Mouse (Mus musculus) embryonic facial prominence, embryonic 10.5 days (tissue): ENCODE data around the gene Fam71f2. TPM values are rescaled to one million over a fixed set of nuclear protein-coding genes. Genes with fewer than 3 reads are reported as not detected.

Experiments used
- DNase-seq: peaks from one replicate; pipeline ENCODE4 v3.0.0-alpha.2; 2017; ENCODE audit warnings: low spot score
- H3K27ac ChIP-seq: fragments of 300-500 bp; sonication (generic); replicated peaks from 2 replicates; pipeline ENCODE4 v1.5.1; 2016; ENCODE audit warnings: mild to moderate bottlenecking
- H3K27me3 ChIP-seq: fragments of 300-500 bp; sonication (generic); replicated peaks from 2 replicates; pipeline ENCODE4 v1.6.1; 2016; ENCODE audit warnings: low read depth, mild to moderate bottlenecking; ENCODE audit not compliant: poor library complexity, severe bottlenecking
- H3K36me3 ChIP-seq: fragments of 300-500 bp; sonication (generic); replicated peaks from 2 replicates; pipeline ENCODE4 v1.6.1; 2016; ENCODE audit warnings: mild to moderate bottlenecking, moderate library complexity
- H3K4me1 ChIP-seq: fragments of 300-500 bp; sonication (generic); 2 replicates; pipeline ENCODE4 v1.6.1; 2016
- H3K4me3 ChIP-seq: fragments of 300-500 bp; sonication (generic); 2 replicates; pipeline ENCODE4 v1.5.1; 2016; ENCODE audit warnings: mild to moderate bottlenecking, moderate library complexity
- H3K9me3 ChIP-seq: fragments of 300-500 bp; sonication (generic); 2 replicates; pipeline ENCODE4 v1.6.1; 2016; ENCODE audit warnings: mild to moderate bottlenecking
- WGBS: fragments of 180-500 bp; shearing (Covaris S2); methylation state at CpG from one replicate; pipeline ENCODE4 v1.1.7; 2016; 5-methylcytosine and 5-hydroxymethylcytosine counted together
- polyA plus RNA-seq: library from polyadenylated mRNA; unstranded; fragments of >200 nt; fragmentation: Nextera tagmentation; extraction: Ambion mirVana; gene quantifications from 2 replicates; pipeline ENCODE4 v1.2.1, GENCODE M21; 2016

Gene Fam71f2
- polyA plus RNA-seq, 1 experiment from 2014 or later, result 0.34 TPM

- H3K9me3 ChIP-seq, result no peaks in the 10 kb centered on the region
- peaks cover 8% of the 10 kb centered on the region; the same call in 1 of the 2 replicates for H3K27me3 ChIP-seq
- no peak for DNase-seq
- H3K4me3 ChIP-seq, result no peak overlapping the region
- 34% methylated on average over 6 of the region's 6 CpGs for WGBS
- no peak overlapping the region for H3K27ac ChIP-seq
- H3K4me1 ChIP-seq, result no peaks in the 10 kb centered on the region
- H3K36me3 ChIP-seq, result no peaks in the 10 kb centered on the region
Measured at GRCm38 (mm10) chr6:29287481-29287880, 8.1 kb downstream of the Fam71f2 start.

- DNase-seq, result no peak
- H3K4me3 ChIP-seq, result no peak overlapping the region
- WGBS, result 64% methylated on average over 5 of the region's 5 CpGs
- H3K36me3 ChIP-seq, result no peaks in the 10 kb centered on the region
- no peaks in the 10 kb centered on the region for H3K4me1 ChIP-seq
- no peak overlapping the region for H3K27ac ChIP-seq
- peaks cover 8% of the 10 kb centered on the region; the same call in 1 of the 2 replicates for H3K27me3 ChIP-seq
- H3K9me3 ChIP-seq, result no peaks in the 10 kb centered on the region
Measured at GRCm38 (mm10) chr6:29287944-29288343, 8.6 kb downstream of the Fam71f2 start.

GRCm38 (mm10) chr6:29288651-29289050 is 9.3 kb downstream of the Fam71f2 start:
- no peaks in the 10 kb centered on the region for H3K4me1 ChIP-seq
- peaks cover 8% of the 10 kb centered on the region; the same call in 1 of the 2 replicates for H3K27me3 ChIP-seq
- no peaks in the 10 kb centered on the region for H3K9me3 ChIP-seq
- H3K36me3 ChIP-seq, result no peaks in the 10 kb centered on the region
- no peak for DNase-seq
- H3K27ac ChIP-seq, result no peak overlapping the region
- H3K4me3 ChIP-seq, result no peak overlapping the region
- 67% methylated on average over 6 of the region's 6 CpGs for WGBS

GRCm38 (mm10) chr6:29299112-29299511 is 19.7 kb downstream of the Fam71f2 start:
- 74% methylated on average over 2 of the region's 2 CpGs for WGBS
- H3K27me3 ChIP-seq, result no peaks in the 10 kb centered on the region
- no peak overlapping the region for H3K27ac ChIP-seq
- H3K4me3 ChIP-seq, result no peak overlapping the region
- DNase-seq, result no peak
- peaks cover 12% of the 10 kb centered on the region; the same call in 1 of the 2 replicates for H3K4me1 ChIP-seq
- peaks cover 3% of the 10 kb centered on the region; the same call in 1 of the 2 replicates for H3K9me3 ChIP-seq
- H3K36me3 ChIP-seq, result no peaks in the 10 kb centered on the region

GRCm38 (mm10) chr6:29303251-29303650 is 23.9 kb downstream of the Fam71f2 start:
- no peak for DNase-seq
- Histone ChIP-seq H3K36me3 (no peaks in the 10 kb centered on the region), H3K9me3 (peaks cover 7% of the 10 kb centered on the region; the same call in 1 of the 2 replicates), H3K4me1 (peaks cover 9% of the 10 kb centered on the region; the same call in 1 of the 2 replicates), H3K27ac (no peak overlapping the region), H3K4me3 (no peak overlapping the region), H3K27me3 (no peaks in the 10 kb centered on the region)

GRCm38 (mm10) chr6:29303726-29304125 is 24.3 kb downstream of the Fam71f2 start:
- Histone ChIP-seq H3K9me3 (peaks cover 7% of the 10 kb centered on the region; the same call in 1 of the 2 replicates), H3K27ac (no peak overlapping the region), H3K36me3 (no peaks in the 10 kb centered on the region), H3K4me3 (no peak overlapping the region), H3K4me1 (peaks cover 9% of the 10 kb centered on the region; the same call in 1 of the 2 replicates), H3K27me3 (no peaks in the 10 kb centered on the region)
- 51% methylated on average over 5 of the region's 5 CpGs for WGBS
- no peak for DNase-seq

- H3K27ac ChIP-seq, result no peak overlapping the region
- no peaks in the 10 kb centered on the region for H3K36me3 ChIP-seq
- DNase-seq, result no peak
- peaks cover 9% of the 10 kb centered on the region; the same call in 1 of the 2 replicates for H3K4me1 ChIP-seq
- 0 out of 2 replicates have a peak, but pooled peaks cover 4% of the 10 kb centered on the region for H3K9me3 ChIP-seq
- H3K4me3 ChIP-seq, result no peak overlapping the region
- 87% methylated on average over 4 of the region's 4 CpGs for WGBS
- no peaks in the 10 kb centered on the region for H3K27me3 ChIP-seq
Measured at GRCm38 (mm10) chr6:29305462-29305861, 26.1 kb downstream of the Fam71f2 start.

- 88% methylated on average over 16 of the region's 16 CpGs for WGBS
- Histone ChIP-seq H3K27ac (no peak overlapping the region), H3K27me3 (no peaks in the 10 kb centered on the region), H3K4me1 (no peaks in the 10 kb centered on the region), H3K4me3 (no peak overlapping the region), H3K36me3 (no peaks in the 10 kb centered on the region), H3K9me3 (0 out of 2 replicates have a peak, but pooled peaks cover 4% of the 10 kb centered on the region)
- no peak for DNase-seq
Measured at GRCm38 (mm10) chr6:29308846-29309605, 29.6 kb downstream of the Fam71f2 start.

GRCm38 (mm10) chr6:29313690-29314202 is 34.4 kb downstream of the Fam71f2 start:
- no peaks in the 10 kb centered on the region for H3K27me3 ChIP-seq
- no peaks in the 10 kb centered on the region for H3K9me3 ChIP-seq
- H3K36me3 ChIP-seq, result no peaks in the 10 kb centered on the region
- peaks cover 3% of the 10 kb centered on the region; the same call in 1 of the 2 replicates for H3K4me1 ChIP-seq
- 60% methylated on average over 14 of the region's 14 CpGs for WGBS
- DNase-seq, result no peak
- H3K4me3 ChIP-seq, result no peak overlapping the region
- no peak overlapping the region for H3K27ac ChIP-seq

GRCm38 (mm10) chr6:29317286-29317685 is 37.9 kb downstream of the Fam71f2 start:
- H3K27me3 ChIP-seq, result no peaks in the 10 kb centered on the region
- 86% methylated on average over 2 of the region's 2 CpGs for whole genome bisulfite sequencing
- no peaks in the 10 kb centered on the region for H3K9me3 ChIP-seq
- no peak for DNase-seq
- H3K4me3 ChIP-seq, result no peak overlapping the region
- H3K4me1 ChIP-seq, result peaks cover 6% of the 10 kb centered on the region; the same call in 1 of the 2 replicates
- no peak overlapping the region for H3K27ac ChIP-seq
- no peaks in the 10 kb centered on the region for H3K36me3 ChIP-seq

- H3K4me3 ChIP-seq, result no peak overlapping the region
- H3K9me3 ChIP-seq, result no peaks in the 10 kb centered on the region
- H3K4me1 ChIP-seq, result peaks cover 6% of the 10 kb centered on the region; the same call in 1 of the 2 replicates
- no peak overlapping the region for H3K27ac ChIP-seq
- 73% methylated on average over 3 of the region's 3 CpGs for WGBS
- no peaks in the 10 kb centered on the region for H3K36me3 ChIP-seq
- DNase-seq, result no peak
- no peaks in the 10 kb centered on the region for H3K27me3 ChIP-seq
Measured at GRCm38 (mm10) chr6:29317941-29318340, 38.5 kb downstream of the Fam71f2 start.

GRCm38 (mm10) chr6:29318879-29319278 is 39.5 kb downstream of the Fam71f2 start, which contains the start of gene Fam71f1:
Gene Fam71f1 (plus strand): TSS chr6:29319140.
- no peaks in the 10 kb centered on the region for H3K27me3 ChIP-seq
- H3K4me3 ChIP-seq, result no peak within 1 kb of the TSS
- peaks cover 6% of the 10 kb centered on the region; the same call in 1 of the 2 replicates for H3K4me1 ChIP-seq
- H3K9me3 ChIP-seq, result no peaks in the 10 kb centered on the region
- no peaks in the 10 kb centered on the region for H3K36me3 ChIP-seq
- H3K27ac ChIP-seq, result no peak within 1 kb of the TSS
- WGBS, result 55% methylated on average over 5 of the region's 5 CpGs
- peak; percentile 18 for DNase-seq

- DNase-seq, result no peak
- H3K27ac ChIP-seq, result no peak overlapping the region
- H3K27me3 ChIP-seq, result no peaks in the 10 kb centered on the region
- H3K4me3 ChIP-seq, result no peak overlapping the region
- WGBS, result 82% methylated on average over 6 of the region's 6 CpGs
- no peaks in the 10 kb centered on the region for H3K9me3 ChIP-seq
- H3K4me1 ChIP-seq, result peaks cover 6% of the 10 kb centered on the region; the same call in 1 of the 2 replicates
- H3K36me3 ChIP-seq, result no peaks in the 10 kb centered on the region
Measured at GRCm38 (mm10) chr6:29321586-29321985, 42.2 kb downstream of the Fam71f2 start.
